18 mouse cellular contexts compared by ENCODE assay signal in the genomic region with DNA sequence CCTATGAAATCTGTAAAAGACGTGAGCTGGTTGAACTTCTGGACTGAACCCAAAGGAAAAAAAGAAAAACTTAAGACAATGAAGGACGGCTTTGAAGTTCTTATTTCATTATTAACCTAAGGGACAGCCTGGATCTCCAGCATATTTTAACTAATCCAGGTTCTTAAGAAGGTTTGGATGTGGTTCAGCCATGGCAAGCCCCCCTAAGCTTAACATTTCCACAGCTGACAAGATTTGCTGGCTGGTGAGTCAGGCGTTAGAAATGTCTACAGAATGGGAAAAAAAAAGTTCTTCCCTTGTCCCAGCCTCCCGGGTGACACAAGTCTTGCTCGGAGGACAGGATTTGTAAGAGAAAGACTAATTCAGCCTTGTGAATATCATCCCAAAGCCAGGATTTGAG.
DNase-seq lines count a peak whose midpoint lies in the region; ATAC-seq and TF ChIP-seq lines count a peak whose summit lies in the region.
"Had no signal": no experiment of that assay in that cellular context is flagged by ENCODE, and none has a peak within 500 bp of the region (broad histone marks: within the 10 kb centered on the region; RNA-seq: fewer than 3 reads in every experiment).

No protein-coding gene starts in this region.

- in situ Hi-C loops in Patski (cut with MboI; ENCODE audit: low pct_unique_long_range_greater_than_20kb) = no loop called here

- POLR2A ChIA-PET in Patski (lab: Charles Lee) = no interaction called here

- CTCF ChIA-PET in Patski (lab: Charles Lee) = interaction anchor here (0.7 to 1.9 kb wide), 3 partner anchors 25 to 104 kb away, joined by 3 to 5 read pairs (median 3); no protein-coding TSS in a partner anchor

- no peak overlapping the region for H3K27ac ChIP-seq in embryonic facial prominence, embryonic 14.5 days (replicated peaks; ENCODE audit: low read depth, low read length)
- no peak overlapping the region for H3K27ac ChIP-seq in embryonic facial prominence, embryonic 10.5 days (replicated peaks)
- peak overlapping the region; percentile 78; the same call in 1 of the 2 replicates for H3K27ac ChIP-seq in kidney, embryonic 16.5 days (ENCODE audit: low read length)
- H3K27ac ChIP-seq: embryonic facial prominence, embryonic 15.5 days; hindbrain, embryonic 14.5 days; limb, embryonic 15.5 days; liver, embryonic 15.5 days had no signal

- no peak overlapping the region for H3K4me2 ChIP-seq in embryonic facial prominence, embryonic 14.5 days (ENCODE audit: low read depth, low read length)
- H3K4me2 ChIP-seq in kidney, embryonic 16.5 days (replicated peaks; ENCODE audit: low read depth, low read length) = no peak overlapping the region
- H3K4me2 ChIP-seq: embryonic facial prominence, embryonic 15.5 days; hindbrain, embryonic 14.5 days; limb, embryonic 15.5 days; liver, embryonic 15.5 days; midbrain, embryonic 11.5 days had no signal

- ATAC-seq in embryonic facial prominence, embryonic 14.5 days (ENCODE audit: low read depth) = no peak
- ATAC-seq in kidney, embryonic 16.5 days (ENCODE audit: low FRiP score, low TSS enrichment) = no peak
- peak; percentile 53 for ATAC-seq in Patski
- ATAC-seq: forebrain, embryonic 16.5 days had no signal

- H3K9ac ChIP-seq in embryonic facial prominence, embryonic 14.5 days (ENCODE audit: low read depth, low read length) = no peak overlapping the region
- no peak overlapping the region for H3K9ac ChIP-seq in kidney, embryonic 16.5 days (replicated peaks; ENCODE audit: low read length)
- H3K9ac ChIP-seq: embryonic facial prominence, embryonic 15.5 days; hindbrain, embryonic 14.5 days; limb, embryonic 15.5 days; liver, embryonic 15.5 days had no signal

- H3K4me1 ChIP-seq in embryonic facial prominence, embryonic 14.5 days (ENCODE audit: control insufficient read depth, insufficient read depth, low read length) = peaks cover 4% of the 10 kb centered on the region; the same call in 1 of the 2 replicates
- H3K4me1 ChIP-seq in embryonic facial prominence, embryonic 10.5 days = peaks cover 18% of the 10 kb centered on the region
- peaks cover 30% of the 10 kb centered on the region for H3K4me1 ChIP-seq in kidney, embryonic 16.5 days (ENCODE audit: insufficient read depth, low read length)
- H3K4me1 ChIP-seq: embryonic facial prominence, embryonic 15.5 days had no signal

- H3K9me3 ChIP-seq in embryonic facial prominence, embryonic 14.5 days (ENCODE audit: control insufficient read depth, low read length) = no peaks in the 10 kb centered on the region
- no peaks in the 10 kb centered on the region for H3K9me3 ChIP-seq in embryonic facial prominence, embryonic 10.5 days
- 0 out of 2 replicates have a peak, but pooled peaks cover 2% of the 10 kb centered on the region for H3K9me3 ChIP-seq in kidney, embryonic 16.5 days (ENCODE audit: low read length)
- H3K9me3 ChIP-seq: embryonic facial prominence, embryonic 15.5 days; limb, embryonic 15.5 days; liver, embryonic 15.5 days had no signal

- H3K27me3 ChIP-seq in embryonic facial prominence, embryonic 14.5 days (replicated peaks; ENCODE audit: control insufficient read depth, insufficient read depth, low read length) = no peaks in the 10 kb centered on the region
- no peaks in the 10 kb centered on the region for H3K27me3 ChIP-seq in embryonic facial prominence, embryonic 10.5 days (replicated peaks; ENCODE audit: low read depth, poor library complexity, severe bottlenecking)
- no peaks in the 10 kb centered on the region for H3K27me3 ChIP-seq in kidney, embryonic 16.5 days (ENCODE audit: insufficient read depth, low read length)
- H3K27me3 ChIP-seq in Patski = no peaks in the 10 kb centered on the region
- H3K27me3 ChIP-seq: embryonic facial prominence, embryonic 15.5 days; limb, embryonic 15.5 days; liver, embryonic 15.5 days had no signal

- no peaks in the 10 kb centered on the region for H3K36me3 ChIP-seq in embryonic facial prominence, embryonic 14.5 days (ENCODE audit: control insufficient read depth, insufficient read depth, low read length)
- H3K36me3 ChIP-seq in embryonic facial prominence, embryonic 10.5 days (replicated peaks) = no peaks in the 10 kb centered on the region
- H3K36me3 ChIP-seq in kidney, embryonic 16.5 days (ENCODE audit: insufficient read depth, low read length) = no peaks in the 10 kb centered on the region
- H3K36me3 ChIP-seq: embryonic facial prominence, embryonic 15.5 days; limb, embryonic 15.5 days; liver, embryonic 15.5 days had no signal

- TF ChIP-seq CTCF in Patski (IDR thresholded peaks at IDR 0.05) = no peak

- H3K4me3 ChIP-seq in embryonic facial prominence, embryonic 14.5 days (ENCODE audit: low read depth, low read length) = no peak overlapping the region
- H3K4me3 ChIP-seq in embryonic facial prominence, embryonic 10.5 days = no peak overlapping the region
- no peak overlapping the region for H3K4me3 ChIP-seq in kidney, embryonic 16.5 days (ENCODE audit: low read length)
- H3K4me3 ChIP-seq: embryonic facial prominence, embryonic 15.5 days; limb, embryonic 15.5 days; liver, embryonic 15.5 days had no signal

- DNase-seq in embryonic facial prominence, embryonic 14.5 days (ENCODE audit: low spot score) = peak; percentile 55
- DNase-seq in embryonic facial prominence, embryonic 10.5 days (ENCODE audit: low spot score) = no peak
- DNase-seq in kidney, postnatal 4 days = no peak
- DNase-seq in 3134 (ENCODE audit: extremely low read depth, insufficient read length, low spot score) = peak; percentile 16
- peak; percentile 72 for DNase-seq in Patski (ENCODE audit: low read depth, low spot score)
- DNase-seq in layer of hippocampus, postnatal 14 days (ENCODE audit: low spot score in 2 of 2) = no peak
- no peak for DNase-seq in right cerebral cortex, postnatal 14 days
- DNase-seq: cerebellum, postnatal 10 days; gastrocnemius, postnatal 36 days; layer of hippocampus, postnatal 36 days; thymus, postnatal 14 days had no signal

- 59% methylated on average over 5 of the region's 5 CpGs for WGBS in embryonic facial prominence, embryonic 14.5 days
- WGBS in embryonic facial prominence, embryonic 10.5 days = 68% methylated on average over 5 of the region's 5 CpGs
- WGBS in kidney, embryonic 16.5 days = 29% methylated on average over 5 of the region's 5 CpGs

Comparison
In these comparisons a context has a peak if more than half of its experiments do, and no peak if none do; other contexts are left out.
1. DNase-seq: peak in embryonic facial prominence, embryonic 14.5 days (single experiment), 3134 (single experiment) and Patski (single experiment); none in embryonic facial prominence, embryonic 10.5 days (single experiment), kidney, postnatal 4 days (0 of 2), layer of hippocampus, postnatal 14 days (0 of 2) and right cerebral cortex, postnatal 14 days (single experiment).